Mouse (Mus musculus): ENCODE results near the gene Olfr641. TPM values are rescaled to one million over a fixed set of nuclear protein-coding genes. Genes with fewer than 3 reads are reported as not detected.

Olfr641 gene
- not detected for polyA plus RNA-seq (2017; shearing (Covaris generic))

DNA sequence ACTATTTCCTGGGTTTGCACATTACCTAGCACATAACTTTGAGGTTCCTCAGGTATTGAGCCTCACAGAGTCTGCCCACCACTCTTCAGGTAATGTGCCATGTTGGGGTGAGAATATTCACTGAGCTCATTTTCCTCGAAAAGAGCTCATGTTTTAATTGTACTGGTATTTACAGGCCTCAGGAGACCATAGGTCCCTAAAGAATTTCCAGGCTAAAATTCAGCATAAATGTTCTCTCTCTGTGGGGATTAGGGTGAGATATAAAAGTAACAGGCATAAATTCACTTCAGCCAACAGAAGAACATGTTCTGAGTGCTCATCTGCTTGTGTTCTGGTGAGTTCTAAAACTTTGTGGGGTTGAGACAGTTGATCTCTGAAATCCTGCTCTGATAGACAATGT is at the start of gene Olfr641:
Gene Olfr641, plus strand, starts transcription at position 301 of the 400 bp plus-strand sequence.

GRCm38 (mm10) chr7:103998446-103998845 is 36.8 kb upstream of the Olfr641 start, which contains the start of gene Olfr638:
Gene Olfr638 (plus strand): TSS chr7:103998746.

DNA sequence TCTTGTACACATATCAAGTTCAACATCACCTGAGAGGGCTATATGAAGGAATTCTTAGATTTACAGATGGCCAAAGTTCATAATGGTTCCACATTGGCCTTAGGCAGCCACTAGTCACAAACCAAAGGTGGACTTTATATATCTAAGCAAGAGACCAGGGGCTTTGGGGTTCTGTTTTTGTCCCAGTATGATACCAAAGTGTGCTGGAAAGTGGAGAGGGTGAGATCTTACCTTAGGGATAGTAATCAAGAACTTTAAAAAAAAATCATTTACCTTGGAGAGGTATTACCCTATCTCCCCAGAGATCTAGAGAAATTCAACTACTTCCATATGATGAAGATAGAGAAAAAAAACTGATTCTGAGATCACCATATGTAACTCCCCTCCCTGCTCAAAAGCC is 18.0 kb upstream of the Olfr641 start, which contains the start of gene Olfr639:
Gene Olfr639, minus strand, starts transcription at position 101 of the 400 bp plus-strand sequence.

DNA sequence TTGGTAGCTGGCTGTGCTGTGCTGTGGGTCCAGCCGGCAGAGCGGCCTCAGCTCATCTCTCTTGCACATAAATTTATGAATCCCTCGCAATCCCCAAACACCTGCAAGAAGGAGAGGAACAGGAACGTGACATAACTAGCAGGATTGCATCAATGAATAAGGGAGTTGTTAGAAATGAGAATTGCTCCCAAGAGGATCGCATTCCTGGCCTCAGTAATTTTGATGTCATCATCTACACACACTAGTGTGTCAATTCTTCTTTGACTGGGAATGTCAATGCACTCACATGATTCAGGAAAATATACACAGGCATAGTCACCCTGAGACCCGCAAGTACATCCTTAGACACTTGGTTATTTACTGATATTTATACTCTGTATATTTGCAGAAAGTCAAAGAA is 9.8 kb upstream of the Olfr641 start, which contains the start of gene Olfr640:
Gene Olfr640, minus strand, starts transcription at position 101 of the 400 bp plus-strand sequence.

GRCm38 (mm10) chr7:104052566-104052965 is 17.3 kb downstream of the Olfr641 start, which contains the start of gene Olfr642:
Gene Olfr642 (minus strand): TSS chr7:104052666.

DNA sequence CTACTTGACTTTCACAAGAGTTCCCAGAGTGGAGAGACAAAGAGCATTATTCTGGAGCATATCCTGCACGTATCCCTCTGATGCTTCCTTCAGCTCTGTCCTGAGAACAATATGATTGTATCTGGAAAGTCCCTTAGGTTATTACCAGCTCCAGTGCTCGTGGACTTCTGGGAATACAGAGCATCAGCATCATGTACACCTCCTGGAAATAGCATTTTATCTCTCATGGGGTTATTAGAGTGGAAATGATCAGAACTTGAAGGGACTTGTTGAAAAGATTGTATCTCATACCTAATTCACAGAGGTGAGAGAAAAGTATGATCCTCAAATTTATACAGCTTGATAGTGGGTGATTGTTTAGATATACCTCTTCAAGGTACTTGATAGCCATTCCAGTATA is 26.1 kb downstream of the Olfr641 start, which contains the start of gene 4930516K23Rik:
Gene 4930516K23Rik, minus strand, starts transcription at position 101 of the 400 bp plus-strand sequence.

DNA sequence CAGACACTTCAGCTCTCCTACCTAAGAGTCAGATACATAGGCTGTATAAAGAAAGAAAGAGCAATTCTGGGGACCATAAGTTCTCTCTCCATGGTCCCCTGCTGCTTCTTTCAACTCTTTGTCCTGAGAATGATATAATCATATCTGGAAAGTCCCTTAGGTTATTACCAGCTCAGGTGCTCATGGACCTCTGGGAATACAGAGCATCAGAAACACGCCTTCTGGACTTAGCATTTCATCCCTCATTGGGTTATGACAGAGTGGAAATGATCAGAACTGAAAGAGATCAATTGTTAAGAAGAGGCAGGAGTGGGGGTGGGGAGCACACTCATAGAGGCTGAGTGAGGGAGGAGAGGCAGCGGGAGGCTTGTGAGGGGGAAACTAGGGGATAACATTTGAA is 36.5 kb downstream of the Olfr641 start, which contains the start of gene Olfr644:
Gene Olfr644, minus strand, starts transcription at position 101 of the 400 bp plus-strand sequence.

DNA sequence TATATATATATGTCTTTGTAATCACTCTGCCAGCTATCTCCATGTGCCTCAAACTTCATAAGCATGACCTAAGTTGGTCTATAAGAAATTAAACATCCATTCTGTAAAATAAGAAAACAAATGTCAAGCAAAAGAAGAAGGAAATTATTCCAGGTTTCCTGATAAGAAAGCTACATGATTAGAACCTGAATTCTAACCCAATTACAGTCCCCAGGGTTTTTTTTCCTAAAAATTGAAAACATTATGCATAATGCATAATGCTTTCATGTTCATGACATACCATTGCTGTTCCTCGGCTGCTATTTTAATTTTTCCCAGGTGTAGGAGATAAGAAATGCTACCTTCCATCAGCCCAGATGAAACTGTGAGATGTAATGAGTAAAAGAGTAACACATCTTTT is 50.1 kb downstream of the Olfr641 start, which contains the start of gene Olfr645:
Gene Olfr645, minus strand, starts transcription at position 101 of the 400 bp plus-strand sequence.

Other genes starting within 250 kb of the Olfr641 start
- gene Olfr67, start 243.6 kb upstream of the Olfr641 start, polyA plus RNA-seq (2017; shearing (Covaris generic)), result 0.05 TPM
- 32.1 TPM for gene Hbb-bt, start 221.4 kb upstream of the Olfr641 start, polyA plus RNA-seq (2017; shearing (Covaris generic))
- 155 TPM for gene Hbb-bs, start 207.3 kb upstream of the Olfr641 start, polyA plus RNA-seq (2017; shearing (Covaris generic))
- not detected for gene Hbb-bh2, start 194.9 kb upstream of the Olfr641 start, polyA plus RNA-seq (2017; shearing (Covaris generic))
- gene Hbb-bh1, start 192.3 kb upstream of the Olfr641 start, polyA plus RNA-seq (2017; shearing (Covaris generic)), result not detected
- not detected for gene Hbb-y, start 182.2 kb upstream of the Olfr641 start, polyA plus RNA-seq (2017; shearing (Covaris generic))
- not detected for gene Olfr66, start 149.2 kb upstream of the Olfr641 start, polyA plus RNA-seq (2017; shearing (Covaris generic))
- gene Olfr64, start 141.0 kb upstream of the Olfr641 start, polyA plus RNA-seq (2017; shearing (Covaris generic)), result 0.07 TPM
- gene Olfr65, start 132.0 kb upstream of the Olfr641 start, polyA plus RNA-seq (2017; shearing (Covaris generic)), result not detected
- gene Olfr631, start 106.6 kb upstream of the Olfr641 start, polyA plus RNA-seq (2017; shearing (Covaris generic)), result not detected
- not detected for gene Olfr632, start 101.1 kb upstream of the Olfr641 start, polyA plus RNA-seq (2017; shearing (Covaris generic))
- not detected for gene Olfr633, start 91.0 kb upstream of the Olfr641 start, polyA plus RNA-seq (2017; shearing (Covaris generic))
- 0.02 TPM for gene Olfr635, start 64.3 kb upstream of the Olfr641 start, polyA plus RNA-seq (2017; shearing (Covaris generic))
- not detected for gene Olfr638, start 36.7 kb upstream of the Olfr641 start, polyA plus RNA-seq (2017; shearing (Covaris generic))
- gene Olfr639, start 18.1 kb upstream of the Olfr641 start, polyA plus RNA-seq (2017; shearing (Covaris generic)), result 0.02 TPM
- not detected for gene Olfr640, start 9.9 kb upstream of the Olfr641 start, polyA plus RNA-seq (2017; shearing (Covaris generic))
- gene Olfr642, start 17.2 kb downstream of the Olfr641 start, polyA plus RNA-seq (2017; shearing (Covaris generic)), result not detected
- gene 4930516K23Rik, start 26.0 kb downstream of the Olfr641 start, polyA plus RNA-seq (2017; shearing (Covaris generic)), result not detected
- gene Olfr644, start 36.4 kb downstream of the Olfr641 start, polyA plus RNA-seq (2017; shearing (Covaris generic)), result not detected
- not detected for gene Olfr645, start 50.0 kb downstream of the Olfr641 start, polyA plus RNA-seq (2017; shearing (Covaris generic))
- not detected for gene Olfr646, start 69.4 kb downstream of the Olfr641 start, polyA plus RNA-seq (2017; shearing (Covaris generic))
- not detected for gene Ubqln5, start 94.4 kb downstream of the Olfr641 start, polyA plus RNA-seq (2017; shearing (Covaris generic))
- not detected for gene Olfr643, start 102.0 kb downstream of the Olfr641 start, polyA plus RNA-seq (2017; shearing (Covaris generic))
- not detected for gene Ubqln3, start 107.8 kb downstream of the Olfr641 start, polyA plus RNA-seq (2017; shearing (Covaris generic))
- not detected for gene Ubqlnl, start 115.1 kb downstream of the Olfr641 start, polyA plus RNA-seq (2017; shearing (Covaris generic))
- not detected for gene Olfm5, start 129.4 kb downstream of the Olfr641 start, polyA plus RNA-seq (2017; shearing (Covaris generic))
- 0.17 TPM for gene Olfr648, start 147.9 kb downstream of the Olfr641 start, polyA plus RNA-seq (2017; shearing (Covaris generic))
- gene Olfr649, start 160.5 kb downstream of the Olfr641 start, polyA plus RNA-seq (2017; shearing (Covaris generic)), result not detected
- gene Trim6, start 183.3 kb downstream of the Olfr641 start, polyA plus RNA-seq (2017; shearing (Covaris generic)), result 1.9 TPM
- gene Trim34a, start 209.0 kb downstream of the Olfr641 start, polyA plus RNA-seq (2017; shearing (Covaris generic)), result 46.0 TPM